In genomic region chr16:57431294-57431693, GRCm38 (mm10) we compare ENCODE assay signal across 14 mouse cellular contexts.
DNase-seq lines count a peak whose midpoint lies in the region; ATAC-seq lines count a peak whose summit lies in the region.
"Had no signal": no experiment of that assay in that cellular context is flagged by ENCODE, and none has a peak within 500 bp of the region (broad histone marks: within the 10 kb centered on the region; RNA-seq: fewer than 3 reads in every experiment).

No protein-coding gene starts in this region.

- peak; percentile 9 for DNase-seq in thymus, postnatal 0 days (ENCODE audit: low spot score)
- DNase-seq in thymus, postnatal 10 days (ENCODE audit: low spot score in 2 of 2): no peak
- peak; percentile 21 for DNase-seq in induced T-regulatory cell, adult 2 months (ENCODE audit: low read depth)
- no peak for DNase-seq in cerebellum, postnatal 14 days
- no peak for DNase-seq in kidney, adult 18-20 months
- no peak for DNase-seq in gastrocnemius, adult 18-20 months (ENCODE audit: low spot score)
- DNase-seq: adrenal gland, adult 8-10 months; adrenal gland, postnatal 36 days; cerebellum, adult 8-10 months; cerebellum, postnatal 25 days; gastrocnemius, postnatal 14 days; heart, adult 2 months had no signal

- ATAC-seq in megakaryocyte progenitor cell, adult 5-6 weeks (replicated peaks; ENCODE audit: poor library complexity): peak; percentile 45
- ATAC-seq: forebrain, embryonic 16.5 days had no signal

Comparison
In these comparisons a context has a peak if more than half of its experiments do, and no peak if none do; other contexts are left out.
1. DNase-seq: peak in thymus, postnatal 0 days (single experiment) and induced T-regulatory cell, adult 2 months (single experiment); none in thymus, postnatal 10 days (0 of 2), cerebellum, postnatal 14 days (0 of 2), kidney, adult 18-20 months (single experiment) and gastrocnemius, adult 18-20 months (single experiment).